Mouse (Mus musculus) adipocyte (in vitro differentiated cells): ENCODE measurements around the gene Rabl3.

Source experiments
- DNase-seq: peaks from one replicate; pipeline ENCODE4 v3.0.0-alpha.2; 2016; ENCODE audit warnings: low spot score

The Rabl3 gene

GRCm38 (mm10) chr16:37597412-37597811, 57.7 kb downstream of the Rabl3 start:
- DNase-seq = no peak

GRCm38 (mm10) chr16:37598463-37598862, 58.8 kb downstream of the Rabl3 start:
- DNase-seq = no peak

GRCm38 (mm10) chr16:37599326-37599725, 59.6 kb downstream of the Rabl3 start:
- DNase-seq = no peak

GRCm38 (mm10) chr16:37603431-37603830, 63.7 kb downstream of the Rabl3 start:
- DNase-seq = peak; percentile 16

- DNase-seq = no peak
These were observed 64.6 kb downstream of the Rabl3 start for GRCm38 (mm10) chr16:37604243-37604642.

- DNase-seq = no peak
These were observed 70.6 kb downstream of the Rabl3 start for GRCm38 (mm10) chr16:37610333-37610732.

- DNase-seq = no peak
These were observed 71.4 kb downstream of the Rabl3 start for GRCm38 (mm10) chr16:37611072-37611471.

- no peak for DNase-seq
These were observed 72.3 kb downstream of the Rabl3 start for GRCm38 (mm10) chr16:37612013-37612412.

- no peak for DNase-seq
These were observed 74.9 kb downstream of the Rabl3 start for GRCm38 (mm10) chr16:37614540-37614939.

- DNase-seq = no peak
These were observed 75.7 kb downstream of the Rabl3 start for GRCm38 (mm10) chr16:37615429-37615828.

GRCm38 (mm10) chr16:37616104-37616503, 76.4 kb downstream of the Rabl3 start:
- DNase-seq = no peak

GRCm38 (mm10) chr16:37617695-37618094, 78.0 kb downstream of the Rabl3 start:
- no peak for DNase-seq
